8 mouse cellular contexts compared by ENCODE assay signal in the genomic region with DNA sequence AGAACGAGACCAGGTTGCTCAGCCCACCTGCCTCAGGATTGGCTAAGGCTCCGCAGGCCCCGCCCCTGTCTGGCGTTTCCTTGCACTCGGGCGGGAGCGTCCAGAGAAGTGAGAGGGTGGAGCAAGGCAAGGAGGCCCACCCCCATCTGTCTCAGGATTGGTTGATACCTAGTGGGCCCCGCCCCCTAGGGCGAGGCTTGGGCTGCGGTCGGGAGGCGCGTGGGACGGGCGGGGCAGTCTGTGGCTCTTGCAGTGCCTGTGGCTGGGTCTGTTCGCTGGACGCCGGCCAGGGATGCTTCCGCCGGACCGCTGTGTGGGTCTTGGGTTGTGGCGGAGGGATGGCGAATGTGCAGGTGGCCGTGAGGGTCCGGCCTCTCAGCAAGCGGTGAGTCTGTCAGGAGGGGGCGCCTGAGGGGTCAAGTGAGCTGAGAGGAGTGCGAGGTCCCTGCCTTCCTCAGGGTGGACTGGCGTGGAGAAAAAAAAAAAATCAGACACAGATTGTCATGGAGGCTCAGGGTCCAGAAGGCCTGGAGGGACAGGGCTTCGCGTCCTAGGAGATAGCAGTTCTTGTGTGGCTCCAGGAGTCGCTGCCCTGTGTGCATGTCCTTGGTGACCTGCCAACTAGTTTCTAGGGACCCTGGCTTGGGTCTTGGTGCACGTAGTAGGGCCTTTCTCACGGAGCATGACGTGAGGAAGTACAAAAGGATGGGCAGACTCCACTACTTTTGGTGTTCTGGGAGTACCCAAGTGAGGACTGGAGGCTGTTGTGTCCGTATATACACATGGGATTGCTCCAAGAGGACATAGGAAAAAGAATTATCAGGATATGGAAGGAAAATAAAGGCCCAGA. TPM values are rescaled to one million over a fixed set of nuclear protein-coding genes. Genes with fewer than 3 reads are reported as not detected.
DNase-seq lines count a peak whose midpoint lies in the region; ATAC-seq lines count a peak whose summit lies in the region.

Stard9 (plus strand) TSS at position 236 of the 850 bp plus-strand sequence.

- H3K4me3 ChIP-seq in hindbrain, embryonic 12.5 days = peak within 1 kb of the TSS; percentile 51

- peak; percentile 100 for ATAC-seq in hindbrain, embryonic 12.5 days (ENCODE audit: low FRiP score)

- no peaks in the 10 kb centered on the region; the same call in 1 of the 2 replicates for H3K36me3 ChIP-seq in hindbrain, embryonic 12.5 days

- peak within 1 kb of the TSS; percentile 62 for H3K4me2 ChIP-seq in hindbrain, embryonic 12.5 days (replicated peaks)

- 2% methylated on average over 36 of the region's 36 CpGs for WGBS in hindbrain, embryonic 12.5 days

- H3K27ac ChIP-seq in hindbrain, embryonic 12.5 days = peak within 1 kb of the TSS; percentile 64; the same call in 1 of the 2 replicates

- H3K9me3 ChIP-seq in hindbrain, embryonic 12.5 days (replicated peaks) = no peaks in the 10 kb centered on the region

- peak; percentile 99 for DNase-seq in NIH3T3 (ENCODE audit: low read depth)
- peak; percentile 99 for DNase-seq in cerebellum, postnatal 10 days
- DNase-seq in frontal cortex, postnatal 10 days (ENCODE audit: low spot score in 2 of 2) = peak; percentile 98 to 99
- DNase-seq in layer of hippocampus, postnatal 14 days (ENCODE audit: low spot score in 2 of 2) = peak; percentile 95 to 98
- DNase-seq in lung, postnatal 14 days = peak; percentile 97
- peak; percentile 92 for DNase-seq in retina, adult 2 months (ENCODE audit: low read depth, low spot score)
- DNase-seq in thymus, postnatal 36 days = peak; percentile 96 to 99

- 0 out of 2 replicates have a peak, but pooled peaks cover 2% of the 10 kb centered on the region for H3K4me1 ChIP-seq in hindbrain, embryonic 12.5 days

- peak within 1 kb of the TSS; percentile 68 for H3K9ac ChIP-seq in hindbrain, embryonic 12.5 days

- H3K27me3 ChIP-seq in hindbrain, embryonic 12.5 days = no peaks in the 10 kb centered on the region

RNA-seq across cellular contexts. Expression of gene Stard9, which starts in this region (rescaled TPM):
- 6.0 and 6.3 TPM in 2 replicates for polyA plus RNA-seq in hindbrain, embryonic 12.5 days (2016; fragmentation: Nextera tagmentation; extraction: Ambion mirVana)
- 10 to 100 TPM; 10.4 to 11.0 TPM for total RNA-seq in layer of hippocampus, postnatal 14 days (2021)

Comparison
In these comparisons a context has a peak if more than half of its experiments do, and no peak if none do; other contexts are left out.
1. Peak in every context shown above with its lines: DNase-seq, ATAC-seq, H3K4me3 ChIP-seq and H3K27ac ChIP-seq.